19 mouse cellular contexts compared by ENCODE assay signal in genomic region chr5:123642401-123642800, GRCm38 (mm10). TPM values are rescaled to one million over a fixed set of nuclear protein-coding genes. Genes with fewer than 3 reads are reported as not detected.
A peak's percentile ranks its signal among the peaks of the same experiment; 100 is the strongest.
DNase-seq lines count a peak whose midpoint lies in the region; ATAC-seq and TF ChIP-seq lines count a peak whose summit lies in the region.
"Had no signal": no experiment of that assay in that cellular context is flagged by ENCODE, and none has a peak within 500 bp of the region (broad histone marks: within the 10 kb centered on the region; RNA-seq: fewer than 3 reads in every experiment).

No protein-coding gene starts in this region.

- no peak for DNase-seq in liver, postnatal 0 days
- DNase-seq in ES-CJ7 (ENCODE audit: low read depth, low spot score), result peak; percentile 43
- DNase-seq in R1 (ENCODE audit: low read depth, low spot score), result peak; percentile 35
- peak; percentile 68 for DNase-seq in adrenal gland, postnatal 10 days
- no peak for DNase-seq in right cerebral cortex, postnatal 4 days
- DNase-seq: cerebellum, adult 9-10 months; kidney, adult 11 months; spleen, adult 18-20 months; thymus, postnatal 14 days had no signal

- no peaks in the 10 kb centered on the region for H3K27me3 ChIP-seq in liver, postnatal 0 days (ENCODE audit: insufficient read depth, low read length)
- H3K27me3 ChIP-seq in liver, embryonic 12.5 days (replicated peaks), result no peaks in the 10 kb centered on the region
- H3K27me3 ChIP-seq in kidney, embryonic 16.5 days (ENCODE audit: insufficient read depth, low read length), result no peaks in the 10 kb centered on the region
- H3K27me3 ChIP-seq: embryonic facial prominence, embryonic 15.5 days; neural tube, embryonic 15.5 days had no signal

- ATAC-seq in liver, postnatal 0 days, result no peak
- ATAC-seq in liver, embryonic 12.5 days, result no peak
- ATAC-seq in kidney, embryonic 16.5 days (ENCODE audit: low FRiP score, low TSS enrichment), result no peak
- ATAC-seq: forebrain, embryonic 14.5 days; hindbrain, embryonic 16.5 days had no signal

- TF ChIP-seq EP300 in liver, postnatal 0 days (IDR thresholded peaks at IDR 0.05; ENCODE audit: low read depth), result no peak

- peaks cover 30% of the 10 kb centered on the region for H3K36me3 ChIP-seq in liver, postnatal 0 days (replicated peaks; ENCODE audit: insufficient read depth, low read length)
- H3K36me3 ChIP-seq in liver, embryonic 12.5 days, result peaks cover 45% of the 10 kb centered on the region
- peaks cover 32% of the 10 kb centered on the region for H3K36me3 ChIP-seq in kidney, embryonic 16.5 days (ENCODE audit: insufficient read depth, low read length)

- H3K4me2 ChIP-seq in liver, postnatal 0 days (ENCODE audit: low read depth, low read length), result no peak overlapping the region
- no peak overlapping the region for H3K4me2 ChIP-seq in liver, embryonic 12.5 days
- H3K4me2 ChIP-seq in kidney, embryonic 16.5 days (replicated peaks; ENCODE audit: low read depth, low read length), result no peak overlapping the region
- H3K4me2 ChIP-seq: embryonic facial prominence, embryonic 15.5 days; heart, embryonic 11.5 days; neural tube, embryonic 15.5 days had no signal

- H3K27ac ChIP-seq in liver, postnatal 0 days (ENCODE audit: low read depth), result no peak overlapping the region
- H3K27ac ChIP-seq in liver, embryonic 12.5 days, result no peak overlapping the region
- no peak overlapping the region for H3K27ac ChIP-seq in kidney, embryonic 16.5 days (ENCODE audit: low read length)
- H3K27ac ChIP-seq: embryonic facial prominence, embryonic 15.5 days; hindbrain, embryonic 10.5 days; kidney, postnatal 0 days; midbrain, embryonic 10.5 days; neural tube, embryonic 15.5 days had no signal

- no peak overlapping the region for H3K4me3 ChIP-seq in liver, postnatal 0 days (ENCODE audit: low read depth, low read length)
- H3K4me3 ChIP-seq in liver, embryonic 12.5 days, result no peak overlapping the region
- no peak overlapping the region for H3K4me3 ChIP-seq in kidney, embryonic 16.5 days (ENCODE audit: low read length)
- H3K4me3 ChIP-seq: embryonic facial prominence, embryonic 15.5 days; hindbrain, embryonic 10.5 days; midbrain, embryonic 10.5 days; neural tube, embryonic 15.5 days had no signal

- no peaks in the 10 kb centered on the region for H3K4me1 ChIP-seq in liver, postnatal 0 days (ENCODE audit: insufficient read depth)
- H3K4me1 ChIP-seq in liver, embryonic 12.5 days, result no peaks in the 10 kb centered on the region; the same call in 1 of the 2 replicates
- no peaks in the 10 kb centered on the region for H3K4me1 ChIP-seq in kidney, embryonic 16.5 days (ENCODE audit: insufficient read depth, low read length)
- H3K4me1 ChIP-seq: embryonic facial prominence, embryonic 15.5 days; hindbrain, embryonic 10.5 days; midbrain, embryonic 10.5 days; neural tube, embryonic 15.5 days had no signal

- H3K9ac ChIP-seq in liver, postnatal 0 days (replicated peaks), result no peak overlapping the region
- no peak overlapping the region for H3K9ac ChIP-seq in liver, embryonic 12.5 days
- H3K9ac ChIP-seq in kidney, embryonic 16.5 days (replicated peaks; ENCODE audit: low read length), result no peak overlapping the region
- H3K9ac ChIP-seq: embryonic facial prominence, embryonic 15.5 days; neural tube, embryonic 15.5 days had no signal

- WGBS in liver, postnatal 0 days (ENCODE audit: insufficient replicate concordance), result 86% methylated on average over 17 of the region's 17 CpGs
- 87% methylated on average over 17 of the region's 17 CpGs for WGBS in liver, embryonic 12.5 days (ENCODE audit: insufficient replicate concordance)
- WGBS in kidney, embryonic 16.5 days, result 95% methylated on average over 17 of the region's 17 CpGs

- 0 out of 2 replicates have a peak, but pooled peaks have one; percentile 13 for TF ChIP-seq CTCF in liver, postnatal 0 days (IDR thresholded peaks at IDR 0.05; ENCODE audit: low read depth)

- H3K9me3 ChIP-seq in liver, postnatal 0 days (ENCODE audit: low read length), result no peaks in the 10 kb centered on the region
- H3K9me3 ChIP-seq in liver, embryonic 12.5 days (replicated peaks), result no peaks in the 10 kb centered on the region
- no peaks in the 10 kb centered on the region for H3K9me3 ChIP-seq in kidney, embryonic 16.5 days (ENCODE audit: low read length)
- H3K9me3 ChIP-seq: embryonic facial prominence, embryonic 15.5 days; hindbrain, embryonic 10.5 days; midbrain, embryonic 10.5 days; neural tube, embryonic 15.5 days had no signal

RNA-seq across cellular contexts. Expression of gene Clip1, which starts 42.0 kb away (rescaled TPM):
- 10.1 and 12.2 TPM in 2 replicates for polyA plus RNA-seq in liver, postnatal 0 days (2015; fragmentation: Nextera tagmentation; extraction: Ambion mirVana)
- 17.6 and 20.4 TPM in 2 replicates for polyA plus RNA-seq in liver, embryonic 12.5 days (2016; fragmentation: Nextera tagmentation; extraction: Ambion mirVana)
- 10 to 100 TPM; 45.8 to 60.2 TPM for total RNA-seq in adrenal gland, postnatal 10 days (2021)
- 30.1 and 30.5 TPM in 2 replicates for polyA plus RNA-seq in kidney, embryonic 16.5 days (2015; fragmentation: Nextera tagmentation; extraction: Ambion mirVana)

Comparison
In these comparisons a context has a peak if more than half of its experiments do, and no peak if none do; other contexts are left out.
1. DNase-seq: peak in ES-CJ7 (single experiment), R1 (single experiment) and adrenal gland, postnatal 10 days (single experiment); none in liver, postnatal 0 days (single experiment) and right cerebral cortex, postnatal 4 days (single experiment).